Mouse (Mus musculus) kidney, postnatal 4 days (tissue): ENCODE results near the gene B230118H07Rik.
A peak's percentile ranks its signal among the peaks of the same experiment; 100 is the strongest.
"Not testable (repeated sequence)": the region's sequence is repeated elsewhere in the genome, so short reads cannot be mapped to it uniquely, and the experiment has no call there.

Experiments
- DNase-seq, 2 experiments: peaks; one replicate each; pipeline ENCODE4 v3.0.0; 2021; ENCODE audit warnings: mixed read lengths in 2 of 2

Gene B230118H07Rik

DNA sequence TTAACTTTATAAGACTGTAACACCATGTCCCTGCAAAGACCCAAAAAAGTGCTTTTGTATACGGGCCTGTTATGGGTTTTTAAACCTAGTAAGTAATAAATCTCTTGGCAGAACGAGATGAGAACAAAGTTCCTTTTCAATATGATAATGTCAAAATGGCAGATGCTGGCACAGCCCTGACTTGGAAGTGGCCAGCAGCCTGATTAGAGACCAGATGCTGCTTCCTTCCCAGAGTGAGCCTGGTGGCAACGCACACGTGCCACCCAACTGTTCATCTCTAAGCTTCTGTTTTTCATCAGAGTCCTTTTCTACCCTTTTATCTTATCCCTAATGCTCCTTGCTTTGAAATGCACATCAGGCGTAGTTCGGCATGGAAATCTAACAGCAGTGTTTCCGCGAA, 58.0 kb downstream of the B230118H07Rik start:
- DNase-seq = no peak

DNA sequence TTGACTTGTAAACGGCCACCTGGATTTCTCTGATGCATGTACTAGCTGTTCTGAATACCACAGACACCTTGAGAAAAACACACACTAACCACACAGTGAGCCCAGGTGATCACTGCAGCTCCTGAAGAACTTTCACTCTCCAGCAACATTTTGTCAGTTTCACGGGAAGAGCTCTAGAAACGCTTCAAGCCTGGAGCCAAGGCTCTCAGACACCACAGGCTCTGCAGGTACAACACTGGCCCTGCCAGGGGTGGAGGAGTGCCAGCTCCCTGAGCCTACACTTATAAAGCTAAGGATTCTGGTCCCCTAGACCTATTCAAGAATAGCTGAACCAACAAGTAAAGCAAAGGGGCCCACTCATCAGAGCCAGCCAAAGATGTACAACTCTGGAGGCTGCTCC, 67.9 kb downstream of the B230118H07Rik start:
- no peak for DNase-seq

DNA sequence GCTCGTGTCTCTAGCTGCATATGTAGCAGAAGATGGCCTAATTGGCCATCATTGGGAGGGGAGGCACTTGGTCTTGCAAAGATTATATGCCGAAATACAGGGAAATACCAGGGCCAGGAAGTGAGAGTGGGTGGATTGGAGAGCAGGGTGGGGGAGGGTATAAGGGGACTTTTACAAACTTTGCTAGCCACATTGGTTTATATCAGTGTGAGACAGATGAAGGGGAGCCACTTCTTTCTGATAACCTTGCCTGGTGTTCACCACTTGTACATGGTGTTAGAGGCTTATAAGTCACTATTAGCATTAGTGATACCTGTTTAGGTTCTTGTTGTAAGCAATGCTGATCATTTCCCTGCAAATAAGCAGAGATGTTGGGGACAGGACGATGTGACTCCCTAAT, 68.4 kb downstream of the B230118H07Rik start:
- no peak for DNase-seq

DNA sequence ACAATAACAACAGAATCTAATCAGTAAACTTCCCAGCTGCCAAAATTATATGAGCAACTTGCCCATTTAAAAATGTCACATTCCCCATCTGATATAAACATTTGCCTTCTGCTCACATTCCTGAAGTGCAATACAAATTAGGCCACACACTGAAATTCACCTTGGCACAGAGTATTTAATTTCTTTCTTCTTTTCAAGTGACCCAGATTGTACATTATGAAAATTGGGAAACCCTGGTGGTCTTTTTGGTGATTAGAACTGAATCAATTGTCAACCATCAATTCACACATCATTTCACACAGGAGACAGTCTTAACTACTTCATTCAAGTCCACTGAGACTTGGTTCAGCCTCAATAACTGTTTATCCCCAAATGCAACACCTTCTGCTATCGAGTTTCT, 68.9 kb downstream of the B230118H07Rik start:
- no peak for DNase-seq

DNA sequence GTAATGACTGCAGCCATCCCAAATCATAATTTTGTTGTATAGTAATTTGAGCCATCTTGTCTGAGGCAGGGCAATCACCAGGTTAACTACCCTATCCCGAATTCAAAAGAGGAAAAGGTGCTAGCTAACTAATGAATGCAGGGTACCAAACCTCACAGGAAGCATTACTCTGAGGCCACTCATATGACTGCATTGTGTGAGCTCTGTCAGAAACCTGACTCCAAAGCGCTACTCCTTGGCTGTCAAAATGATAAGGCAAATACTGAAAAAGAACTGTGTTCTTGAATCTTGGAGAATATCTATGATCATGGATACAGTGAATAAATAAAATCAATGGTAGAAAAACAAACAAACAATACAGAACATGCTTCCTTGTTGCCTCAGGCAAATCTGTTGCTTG, 69.3 kb downstream of the B230118H07Rik start:
- DNase-seq = no peak

DNA sequence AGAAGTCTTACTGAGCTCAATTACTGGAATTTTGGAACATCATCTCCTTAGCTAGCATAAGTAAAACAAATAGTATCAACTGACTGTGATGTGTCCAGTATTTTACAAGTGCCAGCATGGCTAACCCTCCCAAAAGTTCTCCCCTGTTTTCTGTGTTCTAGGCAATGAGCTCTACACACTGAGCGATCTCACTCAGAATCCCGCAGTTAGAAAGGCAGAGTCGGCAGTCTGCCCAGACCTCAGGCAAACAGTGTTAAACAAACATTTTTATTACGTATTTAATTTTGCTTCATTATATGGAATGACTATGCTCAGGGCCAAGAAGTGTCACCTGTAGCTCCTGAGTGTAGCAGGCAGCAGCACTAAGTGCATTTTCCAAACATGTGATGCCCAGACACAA, 72.1 kb downstream of the B230118H07Rik start:
- DNase-seq = no peak

DNA sequence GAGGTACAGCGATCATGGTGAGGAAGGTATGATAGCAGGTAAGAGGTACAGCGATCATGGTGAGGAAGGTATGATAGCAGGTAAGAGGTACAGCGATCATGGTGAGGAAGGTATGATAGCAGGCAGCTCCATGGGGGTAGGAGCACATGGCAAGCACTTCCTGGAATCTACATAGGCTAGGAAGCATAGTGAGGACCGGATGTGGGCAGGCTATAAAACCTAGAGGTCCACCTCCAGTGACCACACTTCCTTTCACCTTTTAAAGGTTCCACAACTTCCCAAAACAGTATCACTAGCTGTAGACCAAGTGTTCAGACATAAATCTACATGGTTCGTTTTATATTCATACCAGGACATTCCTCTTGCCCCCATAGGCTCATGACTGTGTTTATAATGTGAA, 80.1 kb downstream of the B230118H07Rik start:
- DNase-seq = no peak

DNA sequence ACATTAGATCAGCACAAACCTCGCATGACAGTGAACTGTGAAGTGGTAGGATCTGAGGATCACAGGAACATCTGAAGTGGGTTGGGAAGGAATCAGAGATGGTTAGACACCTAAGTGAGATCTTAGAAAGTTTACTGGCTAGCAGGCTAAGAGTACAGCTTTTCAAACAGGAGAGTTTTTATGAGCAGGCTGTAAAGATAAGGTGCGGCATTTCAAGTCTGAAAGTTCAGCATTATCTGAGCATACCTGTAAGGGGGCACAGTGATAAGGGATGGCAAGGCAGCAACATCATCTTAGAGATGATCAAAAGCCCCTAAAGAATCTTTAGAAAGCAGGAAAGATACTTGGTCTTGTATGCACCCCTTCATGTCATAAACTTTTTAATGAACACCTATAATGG, 81.8 kb downstream of the B230118H07Rik start:
- DNase-seq = no peak

DNA sequence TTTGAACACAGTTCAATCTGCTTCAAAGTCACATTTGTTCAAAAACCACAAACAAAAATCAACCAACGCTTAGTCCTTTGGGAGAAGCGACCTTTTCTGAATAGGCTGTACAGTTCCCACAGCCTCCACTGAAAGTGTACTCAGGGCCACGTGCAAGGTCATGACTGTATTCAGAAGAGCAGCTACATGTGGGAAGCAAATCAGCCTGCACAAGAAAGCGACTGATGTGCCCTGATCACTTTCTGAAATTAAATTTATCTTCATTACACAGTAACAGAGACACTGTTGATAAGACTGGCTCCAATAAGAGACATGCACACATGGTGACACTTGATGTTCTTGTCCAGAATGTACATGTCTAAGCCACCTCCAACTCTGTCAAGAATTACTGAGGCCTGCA, 85.6 kb downstream of the B230118H07Rik start:
- no peak for DNase-seq

DNA sequence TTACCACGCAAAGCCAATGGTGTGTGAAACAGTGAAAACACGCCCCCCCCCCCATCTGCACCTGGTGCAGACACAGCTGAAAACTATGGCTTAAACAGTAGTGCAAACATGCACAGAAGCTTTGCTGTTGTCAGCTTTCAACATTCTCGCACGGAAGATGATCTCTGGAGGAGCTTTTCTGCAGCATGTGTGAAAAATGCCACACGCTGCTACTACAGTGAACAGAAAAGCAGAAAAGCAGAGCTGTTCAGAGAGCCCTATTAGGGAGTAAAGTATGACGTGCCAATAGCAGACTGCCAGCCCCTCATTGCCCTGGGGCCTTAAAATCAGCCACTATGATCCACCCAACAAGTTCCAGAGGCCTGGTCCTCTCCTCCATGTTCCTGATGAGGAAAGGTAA, 86.1 kb downstream of the B230118H07Rik start:
- DNase-seq = no peak

DNA sequence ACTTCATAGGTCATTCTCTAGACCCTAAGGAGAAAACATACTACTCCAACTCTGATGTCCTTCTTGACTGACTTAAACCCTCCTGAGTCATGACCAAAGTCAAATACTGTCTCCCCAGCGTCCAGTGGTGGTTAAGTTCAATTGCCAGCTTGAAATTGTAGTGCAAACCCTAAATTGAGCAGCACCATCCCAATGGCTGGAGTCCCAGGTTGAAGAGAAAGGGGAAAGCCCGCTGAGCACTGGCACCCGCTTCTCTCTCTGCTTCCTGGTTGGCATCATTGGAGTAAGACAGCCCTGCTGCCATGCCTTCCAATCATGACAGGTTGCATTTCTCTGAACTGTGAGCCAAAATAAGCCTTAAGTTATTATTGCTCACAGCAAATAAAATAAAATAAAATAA, 89.9 kb downstream of the B230118H07Rik start:
- no peak for DNase-seq

DNA sequence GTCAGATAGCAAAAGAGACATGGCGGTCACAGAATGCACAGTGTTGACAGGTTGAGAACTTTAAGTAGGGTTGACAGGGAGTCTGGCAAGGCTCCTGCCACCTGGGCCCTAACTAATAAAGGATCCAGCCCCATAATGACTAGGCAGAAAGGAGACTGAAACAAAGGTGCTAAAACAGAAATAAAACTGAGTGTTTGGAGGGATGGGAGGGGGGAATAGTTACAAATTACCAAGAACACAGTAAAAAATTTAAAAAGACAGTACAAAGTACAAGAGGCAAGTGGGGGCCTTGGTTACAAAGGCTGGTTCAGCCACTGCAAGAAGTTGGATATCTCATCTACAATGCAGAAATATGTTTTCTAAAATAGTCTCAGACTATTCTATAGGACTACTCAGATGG, 93.4 kb downstream of the B230118H07Rik start:
- no peak for DNase-seq

DNA sequence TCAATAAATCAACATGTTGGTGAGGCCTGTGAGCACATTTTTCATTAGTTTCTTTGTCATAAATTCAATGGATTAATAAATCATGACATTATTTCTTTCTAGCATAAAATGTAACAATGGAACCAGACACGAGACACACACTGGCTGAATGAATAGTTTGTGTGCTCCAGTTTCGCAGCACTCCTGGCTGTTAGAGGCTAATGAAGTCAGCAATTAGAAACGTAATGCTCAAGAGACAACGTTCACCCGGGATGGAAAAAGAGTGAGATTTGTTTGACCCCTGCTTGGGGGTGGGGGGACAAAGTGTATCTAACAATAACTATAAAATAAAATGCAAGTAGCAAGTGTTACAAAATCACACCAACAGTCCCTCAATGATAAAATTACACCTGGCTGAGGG, 95.5 kb downstream of the B230118H07Rik start:
- DNase-seq = no peak

DNA sequence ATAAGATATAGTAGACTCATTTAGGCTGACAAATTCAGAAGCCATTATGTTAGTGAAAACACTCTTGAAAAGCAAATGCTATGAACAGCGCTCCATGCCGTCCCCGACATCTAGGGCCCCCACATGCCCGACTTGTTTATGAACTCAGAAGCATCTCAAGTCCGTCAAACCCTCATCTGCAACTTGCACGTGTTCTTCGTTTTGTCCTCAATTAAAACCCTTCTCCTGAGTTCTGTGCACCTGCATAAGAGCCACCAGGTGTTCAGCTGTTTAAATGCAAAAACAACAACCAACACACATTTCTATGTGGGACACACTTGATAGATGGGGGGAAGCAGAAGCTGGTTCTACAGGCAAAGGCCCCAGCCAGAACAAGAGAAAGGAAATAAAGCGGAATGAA, 97.0 kb downstream of the B230118H07Rik start:
- no peak for DNase-seq

DNA sequence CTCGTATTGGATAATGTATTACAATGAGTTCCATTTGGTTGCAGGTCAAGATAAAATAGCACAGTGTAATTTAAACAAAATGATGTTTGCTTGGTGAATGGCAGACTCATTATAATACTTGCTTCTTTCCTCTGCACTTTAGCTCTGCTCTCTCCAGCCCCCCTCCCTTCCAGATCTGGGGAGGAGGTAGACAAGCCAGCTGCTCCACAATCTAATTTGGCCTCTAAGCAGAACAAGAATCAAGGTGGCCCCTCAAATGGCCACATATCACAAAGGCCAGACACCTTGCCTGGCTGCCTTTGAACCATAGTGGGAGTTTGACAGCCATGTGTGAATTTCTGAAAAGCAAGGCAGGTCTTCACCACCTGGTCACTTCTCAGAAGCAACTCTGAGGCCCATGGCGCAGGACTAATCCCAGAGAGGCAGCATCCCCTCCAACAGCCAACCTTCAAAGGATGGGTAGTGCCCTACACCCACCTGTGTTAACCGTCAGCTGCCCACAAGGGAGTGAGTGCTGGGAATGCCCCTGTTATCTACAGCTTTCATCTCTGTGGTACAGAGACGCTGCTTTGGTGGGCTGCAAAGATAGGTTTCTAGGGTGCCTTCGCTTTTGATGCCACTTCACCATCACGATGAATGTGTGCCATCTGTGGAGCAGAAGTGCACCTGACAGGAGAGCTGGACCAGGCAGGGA, 98.2 kb downstream of the B230118H07Rik start:
- no peak for DNase-seq

DNA sequence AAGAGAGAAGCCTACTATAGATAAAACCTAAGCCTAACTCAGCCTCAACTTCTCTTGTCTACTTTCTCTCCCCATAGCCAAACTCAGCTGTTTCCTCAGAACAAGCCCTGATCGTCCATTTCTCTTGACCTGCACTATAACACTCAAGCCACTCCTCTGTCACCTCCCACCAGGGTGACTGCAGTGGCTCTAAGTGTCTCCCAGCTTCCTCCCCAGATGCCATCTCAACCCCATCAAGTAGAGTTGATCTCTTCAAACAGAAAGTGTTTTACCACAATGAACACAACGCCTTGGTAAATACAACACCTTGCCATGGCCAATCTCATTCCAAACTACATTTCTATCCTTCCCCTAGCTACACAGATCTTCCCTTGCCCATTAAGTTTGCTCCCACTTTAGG, 99.2 kb downstream of the B230118H07Rik start:
- no peak for DNase-seq

DNA sequence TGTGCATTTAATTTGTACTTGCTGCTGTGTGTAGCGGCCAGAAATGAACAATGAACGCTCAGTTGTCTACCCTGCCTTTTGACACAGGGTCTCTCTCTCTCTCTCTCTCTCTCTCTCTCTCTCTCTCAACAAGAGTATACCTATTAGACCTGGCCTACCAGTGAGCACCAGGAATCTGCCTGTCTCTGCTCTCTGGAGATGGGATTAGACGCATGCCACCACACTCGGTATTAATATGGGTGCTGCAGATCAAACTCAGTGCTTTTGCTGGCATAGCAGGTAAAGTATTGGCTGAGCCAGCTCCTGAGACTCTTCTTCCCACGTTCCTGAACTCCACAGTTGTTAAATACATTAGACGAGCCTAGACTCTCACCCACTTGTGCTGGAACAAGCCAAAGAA, 100.5 kb downstream of the B230118H07Rik start:
- DNase-seq = no peak

DNA sequence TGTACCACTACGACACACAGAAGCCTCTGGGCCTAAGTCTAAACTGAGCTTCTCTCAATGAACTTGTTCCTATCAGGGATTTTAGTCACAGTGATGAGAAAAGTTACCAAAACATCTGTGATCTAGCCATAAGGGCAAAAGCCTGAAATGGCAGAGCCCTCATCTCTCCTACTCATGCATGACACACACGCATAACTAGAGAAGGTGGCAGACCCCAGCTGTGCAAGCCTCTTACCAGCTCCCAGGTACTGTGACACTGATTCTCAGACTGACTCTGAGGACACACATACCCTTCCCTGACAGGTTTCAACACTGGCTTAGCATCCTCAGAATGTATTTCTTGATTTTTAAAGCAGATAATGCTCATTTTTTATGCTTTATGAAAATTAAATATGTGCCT, 103.7 kb downstream of the B230118H07Rik start:
- no peak for DNase-seq

DNA sequence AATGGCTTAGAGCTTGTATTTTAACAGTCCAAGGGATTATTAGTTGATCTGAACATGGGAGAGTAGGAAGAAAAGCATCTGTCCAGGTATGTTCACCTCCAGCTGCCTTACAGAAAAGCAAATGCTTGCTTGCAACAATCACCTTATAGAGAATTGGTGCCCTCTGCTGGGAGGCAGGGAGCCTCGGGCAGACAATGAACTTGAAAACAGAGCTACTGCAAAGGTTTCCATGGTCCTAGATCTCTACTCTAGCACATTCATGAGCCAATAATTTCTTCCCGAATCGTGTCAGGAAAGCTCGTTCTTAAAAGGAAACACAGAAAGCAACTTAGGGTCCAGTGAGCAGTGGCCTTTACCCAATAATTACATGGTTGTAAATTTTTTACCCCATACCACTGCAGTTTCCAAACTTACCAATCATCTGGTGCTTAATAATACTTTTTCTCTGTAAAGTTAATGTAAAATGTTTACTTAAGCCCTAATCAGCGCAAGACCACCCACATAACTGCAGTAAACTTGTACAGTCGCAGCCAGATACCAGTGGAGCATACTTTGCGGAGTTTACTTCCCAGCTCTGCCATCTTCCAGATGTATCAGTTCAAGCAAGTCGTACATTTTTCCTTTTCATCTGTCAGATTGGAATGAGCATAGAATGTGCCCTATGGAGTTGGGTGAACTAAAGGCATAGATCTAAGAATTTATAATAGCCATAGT, 105.5 kb downstream of the B230118H07Rik start:
- no peak for DNase-seq

DNA sequence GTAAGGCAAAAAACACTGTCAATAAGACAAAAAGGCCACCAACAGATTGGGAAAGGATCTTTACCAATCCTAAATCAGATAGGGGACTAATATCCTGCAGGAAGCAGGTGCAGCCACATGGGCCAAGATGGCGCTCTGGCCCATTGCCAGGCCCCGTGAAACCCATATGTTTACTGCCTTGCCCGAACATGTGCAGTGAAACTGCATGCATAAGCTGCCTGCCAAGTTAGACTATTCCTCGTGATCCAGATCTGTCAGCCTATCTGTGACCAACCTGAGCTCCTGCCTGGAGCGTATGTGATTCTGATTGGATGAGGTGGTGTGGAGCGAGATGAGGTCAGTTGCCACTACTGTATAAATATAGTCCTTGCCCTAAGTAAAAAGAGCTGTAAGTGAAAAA, 112.4 kb downstream of the B230118H07Rik start:
- DNase-seq = not testable (repeated sequence)

DNA sequence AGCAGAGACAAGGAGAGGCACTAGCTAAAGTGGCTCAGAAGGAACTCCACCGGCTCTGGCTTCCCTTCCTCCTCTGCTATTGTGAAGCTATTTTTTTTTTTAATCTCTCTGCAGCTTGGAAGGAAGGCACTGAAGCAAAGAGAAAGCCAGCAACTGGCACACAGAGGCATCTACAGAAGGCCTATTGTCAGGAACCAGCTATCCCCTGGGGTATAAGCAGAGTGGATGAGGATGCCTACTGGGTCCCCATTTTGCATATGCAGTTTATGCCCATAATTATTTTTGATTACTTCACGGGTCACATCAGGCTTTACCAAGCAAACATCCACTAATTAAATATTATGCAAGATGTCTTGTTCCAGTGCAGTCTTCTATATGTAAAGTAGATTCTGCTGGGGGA, 115.6 kb downstream of the B230118H07Rik start:
- no peak for DNase-seq

DNA sequence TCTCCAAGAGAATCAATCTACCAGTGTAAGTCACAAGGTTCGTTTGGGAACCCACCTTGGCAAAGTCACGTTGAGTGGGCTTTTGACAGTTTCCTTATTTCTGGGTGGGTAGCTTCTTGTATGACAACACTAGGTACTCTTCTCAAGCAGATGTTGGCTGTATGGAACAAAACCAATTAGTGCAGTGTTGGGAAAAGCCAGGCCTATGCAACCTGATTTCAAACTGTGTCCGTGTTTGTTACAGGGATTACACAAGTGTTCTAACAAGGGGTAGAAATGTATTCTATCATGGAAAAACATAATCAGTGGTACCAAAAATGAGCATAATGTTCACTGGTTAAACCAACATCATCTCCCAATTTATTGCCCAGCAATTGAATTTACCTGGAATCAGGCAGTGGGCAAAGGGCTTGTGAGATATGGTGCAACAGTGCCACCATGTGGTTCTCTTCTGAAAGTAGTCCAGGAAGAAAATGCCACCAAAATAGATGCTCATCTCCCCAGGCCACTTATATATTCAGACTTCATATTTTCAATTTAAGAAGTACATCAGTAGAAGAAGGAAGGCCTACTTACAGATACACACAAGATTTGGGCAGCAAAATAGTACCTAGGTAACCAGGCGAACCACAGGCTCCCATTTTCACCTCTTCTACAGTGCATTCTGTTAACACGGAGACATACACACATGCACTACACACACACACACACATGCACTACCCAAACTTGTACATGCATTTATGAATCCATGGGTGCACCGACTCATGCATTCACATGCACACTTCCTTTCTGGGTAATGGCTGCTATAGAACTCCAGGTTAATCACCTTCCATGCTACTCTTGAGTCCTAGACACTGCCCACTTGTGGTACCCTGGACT, 123.6 kb downstream of the B230118H07Rik start:
- DNase-seq = peak; percentile 55 to 57

DNA sequence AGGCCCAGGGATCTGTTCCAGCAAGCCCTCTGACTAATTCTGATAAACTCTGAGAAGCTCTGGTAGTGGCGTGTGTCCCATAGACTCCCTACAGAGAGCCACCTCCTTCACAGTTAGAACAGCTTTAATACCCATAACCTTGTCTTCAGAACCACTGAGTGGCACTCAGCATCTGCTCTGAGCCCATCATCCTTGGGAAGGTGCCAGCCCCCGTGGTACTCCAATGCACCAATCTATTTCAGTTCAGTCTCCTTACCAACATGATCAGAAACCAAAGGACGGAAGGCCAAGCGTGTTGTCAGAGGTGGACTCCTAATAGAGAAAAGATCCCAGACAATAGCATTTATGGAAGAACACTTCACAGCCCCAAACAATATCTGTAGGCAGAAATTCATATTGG, 124.2 kb downstream of the B230118H07Rik start:
- no peak for DNase-seq

DNA sequence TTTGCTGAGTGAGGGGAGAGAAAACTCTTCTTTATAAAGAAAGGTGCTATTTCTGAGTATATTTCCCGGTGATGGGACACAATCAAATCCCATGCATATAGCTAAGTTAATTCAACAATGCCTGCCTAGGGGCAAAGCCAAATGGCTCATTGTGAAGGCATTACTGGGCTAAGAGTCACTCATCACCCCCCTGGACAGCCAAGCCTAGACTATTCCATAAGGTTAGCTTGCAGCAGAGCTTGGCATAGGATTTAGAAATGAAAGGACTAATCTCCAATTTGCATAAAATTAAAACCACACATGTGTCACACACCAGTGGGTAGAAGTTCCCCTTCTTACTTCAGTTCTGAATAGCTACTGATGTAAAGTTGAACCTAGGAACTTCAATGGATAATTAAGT, 128.8 kb downstream of the B230118H07Rik start:
- DNase-seq = no peak
